Mouse (Mus musculus) neutrophil, adult 5-6 weeks (primary cell): ENCODE measurements around the gene Rbbp8nl. TPM values are rescaled to one million over a fixed set of nuclear protein-coding genes. Genes with fewer than 3 reads are reported as not detected.

Experiments used
- ATAC-seq: fragments of 151-379, 151-347 bp; 2 replicates; pipeline ENCODE4 v1.8.0; 2017; ENCODE audit warnings: mild to moderate bottlenecking, moderate TSS enrichment; ENCODE audit not compliant: insufficient number of reproducible peaks, poor library complexity, low FRiP score, severe bottlenecking; ENCODE audit errors: extremely low read depth
- total RNA-seq: library from RNA; stranded (forward); fragments of 200-1000 nt; gene quantifications from 2 replicates; pipeline ENCODE4 v1.2.3, GENCODE M21; 2017

The Rbbp8nl gene
- total RNA-seq, 1 experiment from 2014 or later = not detected

- ATAC-seq = no peak
These were observed 52.7 kb downstream of the Rbbp8nl start for GRCm38 (mm10) chr2:180236930-180237329.

DNA sequence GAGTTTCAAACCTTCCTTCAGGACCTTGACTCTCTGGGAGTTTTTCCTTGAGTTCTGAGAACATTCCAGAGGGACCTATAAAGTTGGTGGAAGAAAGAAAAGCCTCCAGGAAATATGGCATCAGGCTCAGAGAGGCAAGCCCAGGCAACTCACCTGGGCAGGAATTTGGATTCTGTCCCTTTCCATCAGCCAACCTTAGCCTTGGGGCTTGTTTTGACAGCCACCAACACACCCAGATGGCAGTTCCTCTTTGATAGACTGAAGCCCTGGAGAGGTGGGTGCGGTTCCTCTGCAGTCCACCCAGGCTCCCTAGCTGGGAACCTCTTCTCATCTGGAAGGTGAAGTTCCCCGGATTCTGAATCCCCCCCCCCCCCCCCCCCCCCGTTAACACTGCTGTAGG lies 53.2 kb downstream of the Rbbp8nl start:
- no peak for ATAC-seq

- ATAC-seq = no peak
These were observed 53.9 kb downstream of the Rbbp8nl start for GRCm38 (mm10) chr2:180235788-180236187.

GRCm38 (mm10) chr2:180234980-180235379 lies 54.7 kb downstream of the Rbbp8nl start:
- no peak for ATAC-seq

- no peak for ATAC-seq
These were observed 55.3 kb downstream of the Rbbp8nl start for GRCm38 (mm10) chr2:180234353-180234752.

GRCm38 (mm10) chr2:180233101-180233904 lies 56.4 kb downstream of the Rbbp8nl start:
- ATAC-seq = no peak

- no peak for ATAC-seq
These were observed 59.2 kb downstream of the Rbbp8nl start for GRCm38 (mm10) chr2:180230482-180230881.

- ATAC-seq = no peak
These were observed 60.5 kb downstream of the Rbbp8nl start for GRCm38 (mm10) chr2:180229129-180229528.

DNA sequence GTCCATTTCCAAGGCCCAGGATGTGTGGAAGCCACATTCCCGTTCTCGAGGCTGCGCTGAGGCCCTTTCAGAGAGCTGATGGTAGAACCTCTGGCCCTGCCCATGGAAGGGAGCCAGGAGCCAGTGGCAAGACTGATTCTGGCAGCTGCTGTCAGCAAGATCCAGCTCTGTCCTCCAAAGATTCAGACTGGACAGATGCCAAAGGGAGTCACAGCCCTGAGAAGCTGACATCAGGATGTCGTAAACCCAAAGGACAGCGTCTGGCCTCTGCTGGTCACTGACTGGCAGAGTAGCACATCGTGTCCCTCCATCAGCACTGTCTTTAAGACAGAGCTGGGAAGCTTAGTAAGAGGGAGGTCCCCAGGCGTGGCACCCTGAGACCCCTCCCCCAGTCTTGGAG lies 61.1 kb downstream of the Rbbp8nl start:
- ATAC-seq = no peak

DNA sequence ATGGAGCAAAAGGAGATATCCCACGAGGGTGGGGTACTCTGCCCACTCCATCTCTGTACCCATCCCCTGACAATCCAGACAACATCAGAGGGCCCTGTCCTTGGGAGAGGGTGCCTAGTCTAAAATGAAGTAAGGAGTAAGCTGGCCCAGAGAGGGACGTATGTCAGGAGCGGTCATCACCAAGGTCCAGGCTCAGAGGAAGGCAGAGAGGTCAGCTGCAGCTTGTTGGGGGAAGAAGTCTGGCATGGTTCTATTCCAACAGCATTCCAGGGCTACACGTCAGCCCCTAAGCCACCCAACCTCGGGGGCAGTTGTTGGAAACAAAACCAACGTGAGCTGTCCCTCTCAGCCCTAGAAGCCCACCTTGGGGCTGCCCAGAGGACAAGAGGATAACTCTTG lies 61.6 kb downstream of the Rbbp8nl start:
- ATAC-seq = no peak

Other genes starting within 250 kb of the Rbbp8nl start
- 139 and 147 TPM in 2 replicates for gene Psma7, start 247.4 kb downstream of the Rbbp8nl start, total RNA-seq
- gene Ss18l1, start 247.4 kb downstream of the Rbbp8nl start, total RNA-seq = 9.7 and 10.6 TPM in 2 replicates
- gene Mtg2, start 219.3 kb downstream of the Rbbp8nl start, total RNA-seq = 20.4 and 23.2 TPM in 2 replicates
- gene Hrh3, start 185.4 kb downstream of the Rbbp8nl start, total RNA-seq = not detected in 2 replicates
- gene Osbpl2, start 170.6 kb downstream of the Rbbp8nl start, total RNA-seq = 83.9 and 85.7 TPM in 2 replicates
- 73.4 and 75.9 TPM in 2 replicates for gene Adrm1, start 118.4 kb downstream of the Rbbp8nl start, total RNA-seq
- under 0.01 TPM in 2 replicates for gene Lama5, start 64.0 kb downstream of the Rbbp8nl start, total RNA-seq
- 798 and 852 TPM in 2 replicates for gene Rps21, start 32.5 kb downstream of the Rbbp8nl start, total RNA-seq
- 53.5 and 55.6 TPM in 2 replicates for gene Cables2, start 16.4 kb downstream of the Rbbp8nl start, total RNA-seq
- gene Gata5, start 44.8 kb upstream of the Rbbp8nl start, total RNA-seq = not detected in 2 replicates
- gene Slco4a1, start 166.4 kb upstream of the Rbbp8nl start, total RNA-seq = 6.4 and 8.4 TPM in 2 replicates
- gene Ntsr1, start 210.1 kb upstream of the Rbbp8nl start, total RNA-seq = not detected in 2 replicates